Mouse (Mus musculus) layer of hippocampus, adult 9-11 months (tissue): ENCODE results near the gene Krt87.
A peak's percentile ranks its signal among the peaks of the same experiment; 100 is the strongest.

ENCODE experiments used
- DNase-seq: peaks from one replicate; pipeline ENCODE4 v3.0.0; 2022

Krt87 gene

DNA sequence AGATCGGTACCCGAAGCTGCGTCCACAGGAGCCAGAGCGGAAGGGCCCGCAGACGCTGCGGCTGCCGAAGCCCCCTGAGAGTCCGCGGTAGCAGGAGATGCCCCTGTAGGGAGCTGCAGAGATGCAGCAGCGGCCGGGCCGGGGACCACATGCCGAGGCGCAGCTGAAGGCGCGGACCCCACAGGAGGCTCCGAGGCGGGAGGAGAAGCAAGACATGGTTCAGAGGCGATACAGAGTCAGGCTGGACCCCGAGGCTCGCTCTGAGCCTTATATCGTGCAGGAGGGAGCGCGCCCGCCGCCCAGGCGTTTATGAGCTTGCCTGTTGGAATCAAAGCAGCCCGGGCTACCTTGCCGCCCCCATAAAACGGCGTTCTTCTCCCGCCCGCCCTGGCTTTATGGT lies at the start of gene Krt87:
TSS of gene Krt87 (minus strand) at position 250 of the 400 bp plus-strand sequence.
- no peak for DNase-seq

DNA sequence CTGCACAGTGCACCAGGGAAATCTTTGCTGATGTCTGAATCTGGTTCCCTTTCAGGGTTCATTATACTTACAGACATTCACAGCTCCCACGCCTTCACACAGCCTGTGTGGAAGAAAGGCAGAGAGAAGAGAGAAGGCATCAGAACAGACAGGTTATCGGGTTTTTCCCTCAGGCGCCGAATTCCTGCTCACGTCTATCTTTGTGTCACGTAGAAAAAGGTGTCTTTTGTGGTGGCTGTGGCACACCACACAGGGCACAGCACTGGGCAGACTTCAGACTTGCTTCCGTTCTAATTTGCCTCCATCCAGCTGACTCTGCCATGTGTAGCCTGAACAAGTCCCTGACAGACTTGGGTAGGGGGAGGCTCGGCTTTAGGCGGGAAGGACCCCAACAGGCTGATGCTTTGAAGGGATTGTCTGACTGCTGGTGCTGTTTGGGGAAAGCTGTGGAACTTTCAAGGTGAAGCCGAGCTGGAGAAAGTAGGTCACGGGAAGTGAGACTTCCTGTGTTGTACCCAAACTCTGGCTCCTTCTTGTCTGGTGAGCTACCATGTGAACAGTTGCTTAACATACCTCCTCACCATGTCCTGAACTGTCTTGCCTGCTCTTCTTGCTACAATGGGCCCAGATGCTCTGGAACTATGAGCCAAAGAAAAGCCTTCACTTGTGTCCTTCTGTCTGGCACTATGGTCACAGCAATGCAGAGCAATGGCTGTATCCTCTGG lies 47.5 kb upstream of the Krt87 start:
- peak; percentile 19 for DNase-seq

DNA sequence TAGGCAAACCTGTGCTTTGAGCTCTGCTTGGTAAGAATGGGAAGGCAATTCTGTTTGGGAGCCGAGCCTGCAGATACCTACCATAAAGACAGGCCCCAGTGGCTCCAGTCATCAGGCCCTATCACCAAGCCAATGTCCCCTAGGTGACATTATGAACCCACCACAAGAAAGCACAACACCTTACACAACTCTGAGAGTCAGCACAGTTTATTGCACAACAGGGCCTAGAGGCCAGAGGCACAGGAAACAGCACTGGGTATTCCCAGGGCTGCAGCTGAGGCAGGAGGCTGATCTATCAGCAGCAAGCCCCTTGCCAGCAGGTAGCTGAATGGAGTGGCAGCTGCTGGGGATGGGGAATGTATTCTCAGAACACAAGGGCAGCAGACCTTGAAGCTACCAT lies 46.3 kb upstream of the Krt87 start:
- no peak for DNase-seq

DNA sequence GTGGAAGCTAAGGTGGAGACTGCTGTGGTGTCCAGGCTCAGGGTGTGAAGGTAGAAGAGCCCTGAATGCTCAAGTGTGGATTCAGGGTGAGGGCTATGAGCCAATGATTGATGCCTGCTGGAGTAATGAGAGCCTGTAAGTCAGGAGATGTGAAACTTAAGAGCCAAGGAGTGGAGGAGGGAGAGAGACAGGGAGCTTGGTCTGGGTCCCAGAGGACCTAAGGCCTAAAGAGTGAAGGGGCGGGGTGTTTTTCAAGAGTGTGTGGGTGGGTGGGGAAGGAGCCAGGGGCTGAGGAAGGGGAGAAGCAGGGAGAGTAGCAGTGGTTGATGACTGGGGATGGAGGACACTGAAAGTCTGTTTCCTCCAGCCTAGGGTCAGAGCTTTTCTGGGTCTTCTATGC lies 45.0 kb upstream of the Krt87 start:
- no peak for DNase-seq

DNA sequence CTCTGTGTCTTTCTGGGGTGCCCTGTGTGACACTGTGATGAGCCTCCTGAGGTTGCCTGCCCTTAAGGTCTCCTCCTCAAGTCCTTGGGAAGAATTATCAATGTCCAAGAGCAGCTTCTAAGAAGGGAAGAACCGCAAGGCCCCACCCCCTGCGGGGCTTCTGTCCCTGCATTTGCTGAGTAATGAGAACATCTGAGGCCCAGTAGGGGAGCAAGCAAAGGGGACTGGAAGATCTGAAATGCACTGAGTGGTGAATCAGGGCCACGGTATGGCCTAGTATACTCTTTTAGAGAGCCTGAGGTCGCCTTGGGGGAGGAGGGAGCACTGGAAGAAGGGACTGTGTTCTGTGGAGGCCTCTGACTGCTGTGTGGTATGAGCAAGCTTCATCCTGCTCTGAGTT lies 43.5 kb upstream of the Krt87 start:
- DNase-seq, result no peak

DNA sequence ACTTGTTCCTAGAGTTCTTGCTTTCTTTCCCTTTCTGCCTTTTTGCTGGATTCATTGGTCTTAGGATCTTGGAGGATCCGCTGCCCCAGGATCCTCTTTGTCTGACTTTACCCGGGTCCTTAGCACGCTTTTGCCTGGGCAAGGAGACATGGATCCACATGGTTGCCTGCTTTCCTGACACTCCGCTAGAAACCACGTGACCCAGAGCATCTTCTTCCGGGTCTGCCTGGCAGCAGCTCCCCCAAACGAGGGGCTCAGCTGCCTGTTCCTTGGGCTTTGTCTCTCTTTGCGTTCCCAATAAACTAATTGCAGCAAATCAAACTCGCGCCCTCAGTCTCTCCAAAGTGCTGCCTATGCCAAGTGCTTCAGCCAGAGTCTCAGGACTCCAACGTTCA lies 41.1 kb upstream of the Krt87 start:
- no peak for DNase-seq

DNA sequence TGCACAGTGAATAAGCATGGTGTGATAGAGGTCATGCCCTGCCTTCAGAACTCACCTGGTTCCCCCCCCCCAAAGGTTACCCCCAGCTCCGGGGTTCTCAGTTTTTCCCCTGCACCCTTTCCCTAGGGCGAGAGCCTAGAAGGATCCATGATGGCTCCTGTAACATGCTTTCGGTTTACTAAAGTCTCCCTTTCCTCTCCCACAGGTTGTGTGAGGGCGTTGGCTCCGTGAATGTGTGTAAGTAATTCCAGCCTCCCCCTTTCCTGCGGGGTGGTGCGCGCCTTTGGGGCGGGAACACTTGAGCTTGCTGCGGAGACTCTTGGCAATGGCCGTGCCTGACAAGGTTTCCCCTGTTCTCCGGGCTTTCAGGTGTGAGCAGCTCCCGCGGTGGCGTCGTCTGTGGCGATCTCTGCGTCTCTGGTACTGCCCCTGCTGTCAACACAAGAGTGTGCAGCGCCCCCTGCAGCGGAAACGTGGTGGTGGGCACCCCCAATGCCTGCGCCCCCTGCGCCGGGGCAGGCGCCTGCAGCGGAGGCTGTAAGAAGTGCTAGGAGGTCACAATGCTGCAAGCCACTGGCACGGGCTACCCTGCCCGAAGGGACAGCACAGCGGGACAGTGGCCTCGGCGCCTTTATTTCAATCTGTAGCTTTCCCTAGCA lies 40.5 kb upstream of the Krt87 start:
- peak; percentile 28 for DNase-seq

DNA sequence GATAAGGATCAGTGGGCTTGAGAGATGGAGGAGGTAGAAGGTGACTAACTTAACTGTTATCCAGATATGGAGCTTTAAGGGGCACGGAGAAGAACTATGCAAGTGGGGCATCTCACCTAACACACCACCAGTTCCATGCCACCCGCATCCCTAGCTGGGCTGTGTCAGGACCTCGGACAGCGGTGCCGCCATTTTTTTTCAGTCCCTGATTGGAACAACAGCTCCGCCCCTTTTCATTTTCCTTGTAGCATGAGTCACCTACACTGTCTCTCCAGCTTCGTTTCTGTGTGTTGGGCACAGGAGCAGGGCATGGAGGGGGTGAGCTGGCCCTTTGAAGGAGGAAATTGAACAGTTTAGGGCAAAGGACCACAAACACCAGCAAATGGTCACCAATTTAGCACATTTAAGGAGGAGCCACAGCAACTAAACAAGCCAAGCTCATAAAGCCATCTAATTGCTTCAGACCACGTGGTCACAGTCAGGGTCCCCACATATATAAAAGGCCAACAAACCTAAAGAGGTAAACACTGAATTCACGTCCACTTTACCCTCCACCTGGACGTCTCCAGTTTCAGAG lies 34.4 kb upstream of the Krt87 start, which contains the start of gene Krt86:
TSS of gene Krt86 (plus strand) at position 527 of the 577 bp plus-strand sequence.
- no peak for DNase-seq

DNA sequence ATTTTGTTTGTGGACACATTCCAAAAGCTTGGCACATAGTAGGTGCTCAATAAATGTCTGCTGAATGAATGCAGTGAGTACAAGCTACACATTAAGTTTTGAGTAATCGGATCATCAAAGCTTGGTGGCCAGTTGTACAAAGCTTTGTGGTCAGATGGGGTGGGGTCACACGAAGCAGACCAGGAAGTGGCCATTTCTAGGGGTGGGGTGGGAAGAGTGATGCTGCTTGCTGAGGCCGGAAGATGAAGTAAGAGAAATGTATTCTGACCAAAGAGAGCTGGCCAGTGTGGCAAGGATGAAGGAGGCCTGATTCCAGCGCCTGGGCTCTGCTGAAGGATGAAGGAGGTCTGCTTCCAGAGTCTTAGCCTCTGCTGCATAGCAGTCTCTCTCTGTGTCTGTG lies 30.5 kb upstream of the Krt87 start:
- no peak for DNase-seq

DNA sequence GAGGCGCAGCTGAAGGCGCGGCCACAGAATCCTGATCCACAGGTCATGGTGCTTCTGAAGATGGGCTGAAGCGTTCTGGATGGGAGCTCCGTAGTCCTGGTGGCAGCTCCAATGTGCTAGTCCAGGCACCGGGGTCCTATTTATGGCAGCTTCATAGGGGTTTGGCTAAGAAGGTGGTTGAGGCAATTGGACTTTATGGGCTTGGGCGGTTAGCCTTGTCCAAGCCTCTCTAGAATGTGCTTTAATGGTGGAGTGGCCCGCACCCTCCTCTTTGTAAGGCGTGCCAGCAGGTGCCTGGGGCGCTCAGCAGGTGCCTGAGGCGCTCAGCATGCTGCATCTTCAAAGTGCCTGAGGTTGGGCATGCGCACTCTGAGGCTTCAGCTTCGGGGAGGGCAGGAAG lies 25.0 kb upstream of the Krt87 start, which contains the start of gene Krt81:
TSS of gene Krt81 (minus strand) at position 101 of the 400 bp plus-strand sequence.
- no peak for DNase-seq

DNA sequence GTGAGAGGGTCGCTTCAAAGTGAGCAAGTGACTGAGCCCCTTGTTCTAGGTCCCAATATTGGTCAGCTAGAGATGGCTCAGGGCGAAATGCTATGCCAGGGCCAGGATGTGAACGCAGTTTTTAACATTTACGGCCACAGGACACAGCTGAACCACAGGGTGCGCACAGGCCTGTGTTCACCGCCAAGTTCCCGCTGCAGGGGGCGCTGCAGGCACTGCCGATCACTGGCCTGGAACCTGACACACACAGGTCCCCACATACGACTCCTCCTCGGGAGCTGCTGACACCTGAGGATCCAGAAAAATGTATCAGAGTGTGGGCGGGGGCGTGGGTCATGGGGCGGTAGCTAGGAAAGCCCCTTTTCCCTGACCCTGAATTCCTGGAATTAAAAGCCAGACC lies 20.7 kb upstream of the Krt87 start:
- no peak for DNase-seq

DNA sequence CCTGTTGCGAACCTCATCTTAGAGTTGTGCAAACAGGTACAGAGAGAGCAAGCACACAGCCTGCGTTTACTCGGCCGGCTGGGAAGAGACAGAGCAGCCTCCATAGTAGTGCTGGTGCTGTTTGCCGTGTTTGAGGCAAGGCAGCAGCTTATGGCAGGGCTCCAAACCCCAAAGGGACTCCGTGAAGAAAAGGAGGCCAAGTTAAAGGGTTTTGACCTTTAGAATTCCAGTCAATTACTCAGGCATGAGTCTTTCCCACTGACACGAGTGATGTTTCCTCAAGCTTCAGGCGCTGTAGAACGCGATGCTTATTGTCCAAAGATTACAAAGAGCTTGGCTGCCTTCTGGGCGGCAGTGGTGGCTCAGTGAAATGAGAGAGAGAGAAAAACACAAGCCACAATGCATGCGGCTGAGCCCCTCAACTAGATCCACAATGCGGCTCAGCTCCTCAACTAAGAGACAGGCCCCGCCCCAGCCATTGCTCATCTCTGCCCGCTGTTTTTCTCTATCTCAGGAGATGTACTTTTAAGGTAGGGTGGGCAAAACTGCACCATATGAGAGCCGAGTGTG lies 19.8 kb upstream of the Krt87 start:
- DNase-seq, result no peak

DNA sequence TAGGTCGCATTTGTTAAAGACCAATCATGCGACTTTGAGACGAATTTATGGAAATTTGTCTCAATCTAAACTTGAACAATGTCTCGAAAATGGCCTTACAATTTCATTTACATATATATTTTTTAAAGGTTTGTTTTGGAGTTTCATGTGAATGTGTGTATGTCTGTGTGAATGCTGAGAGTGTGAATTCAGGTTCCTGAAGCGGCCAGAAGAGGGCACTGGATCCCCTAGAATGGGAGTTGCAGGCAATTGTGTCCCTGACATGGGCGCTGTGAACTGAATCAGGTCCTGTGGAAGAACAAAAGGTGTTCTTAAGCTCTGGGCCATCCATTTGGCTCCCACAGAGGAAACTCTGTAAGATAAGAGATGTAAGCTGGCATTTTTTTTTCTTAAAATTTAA lies 17.3 kb upstream of the Krt87 start:
- DNase-seq, result no peak

DNA sequence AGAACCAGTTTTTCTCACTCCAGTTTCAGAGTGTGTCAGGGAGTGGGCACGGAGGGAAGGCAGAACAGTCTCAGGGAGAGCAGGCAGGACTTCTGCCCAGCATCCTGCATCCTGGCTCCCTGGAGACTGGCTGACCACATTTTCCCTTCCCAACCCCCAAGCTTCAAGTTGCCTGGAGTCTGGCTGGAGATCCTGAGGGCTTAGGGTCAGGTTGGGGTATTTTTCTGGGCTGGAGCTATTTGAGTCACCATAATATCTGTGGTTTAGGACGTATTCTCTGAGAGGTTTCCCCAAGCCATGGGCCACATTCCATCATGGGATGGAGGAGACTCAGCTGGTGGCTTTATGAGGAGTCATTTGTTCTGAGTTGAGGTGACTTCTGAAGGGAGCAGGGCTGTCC lies 16.7 kb upstream of the Krt87 start:
- no peak for DNase-seq

DNA sequence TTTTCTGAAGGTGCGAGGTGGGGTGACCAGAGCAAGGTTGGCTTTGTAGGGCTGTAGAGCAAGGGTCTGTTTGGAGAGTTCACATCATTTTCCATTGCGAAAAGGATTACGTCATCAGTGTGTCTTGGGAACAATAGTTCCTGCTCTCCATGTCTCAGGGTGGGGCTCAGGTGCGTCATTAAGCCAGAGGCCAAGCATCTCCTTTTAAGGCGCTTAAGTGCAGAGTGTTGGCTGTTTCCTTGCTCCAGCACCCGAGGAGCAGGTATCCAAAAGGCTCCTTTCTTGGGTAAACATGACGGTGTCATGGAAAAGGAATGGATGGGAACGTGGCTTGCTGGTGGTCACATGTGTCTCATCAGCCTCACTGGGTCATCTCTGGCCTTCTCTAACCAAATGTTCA lies 16.2 kb upstream of the Krt87 start:
- no peak for DNase-seq

DNA sequence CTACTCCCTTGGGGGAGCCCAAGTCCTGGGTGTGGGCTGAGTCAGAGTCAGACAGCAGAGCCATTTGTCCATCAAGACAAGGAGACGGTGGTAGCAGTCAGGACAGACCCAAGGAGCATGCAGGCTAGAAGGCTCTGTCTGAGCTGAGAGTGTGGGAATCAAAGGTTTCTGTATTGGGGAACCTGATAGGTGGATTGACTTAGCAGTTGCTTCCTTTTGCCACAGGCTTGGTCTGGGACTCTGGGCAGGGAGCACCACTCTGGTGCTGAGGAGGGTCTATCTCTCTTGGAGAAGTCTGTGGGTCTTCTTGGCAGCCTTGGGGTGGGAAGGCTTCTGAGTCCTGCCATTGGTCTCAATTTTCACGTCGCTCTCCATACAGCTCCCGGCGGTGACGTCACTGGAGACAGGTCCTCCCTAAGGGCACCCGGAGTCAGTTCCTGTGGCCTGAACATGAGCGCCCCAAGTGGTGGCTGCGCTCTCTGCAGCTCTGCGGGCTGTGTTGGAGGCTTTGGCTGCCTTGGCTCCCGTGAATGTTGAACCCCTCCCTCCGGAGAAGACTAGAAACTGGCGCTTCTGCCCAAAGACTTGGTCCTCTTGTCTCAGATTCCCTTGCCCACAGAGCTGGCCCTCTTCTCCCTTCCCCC lies 14.6 kb upstream of the Krt87 start:
- DNase-seq, result peak; percentile 71

DNA sequence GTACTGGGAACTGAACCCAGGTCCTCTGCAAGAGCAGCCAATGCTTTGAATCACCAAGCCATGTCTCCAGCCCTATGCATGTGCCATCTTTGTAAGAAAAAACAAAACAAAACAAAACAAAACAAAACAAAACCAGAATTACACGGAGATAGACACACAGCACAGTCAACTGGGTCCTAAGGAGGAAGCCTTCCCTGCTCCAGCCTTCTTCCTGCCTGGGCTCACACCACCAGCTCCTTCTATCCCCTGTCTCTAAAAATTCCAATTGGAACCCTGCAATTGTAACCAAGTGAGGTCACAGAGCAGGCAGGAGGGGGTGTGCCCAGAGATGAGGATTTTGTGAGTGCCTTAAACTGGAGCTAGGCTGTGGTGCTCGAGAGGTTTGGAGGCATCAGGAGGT lies 8.8 kb upstream of the Krt87 start, which contains the start of gene Krt88:
TSS of gene Krt88 (plus strand) at position 301 of the 400 bp plus-strand sequence.
- no peak for DNase-seq

DNA sequence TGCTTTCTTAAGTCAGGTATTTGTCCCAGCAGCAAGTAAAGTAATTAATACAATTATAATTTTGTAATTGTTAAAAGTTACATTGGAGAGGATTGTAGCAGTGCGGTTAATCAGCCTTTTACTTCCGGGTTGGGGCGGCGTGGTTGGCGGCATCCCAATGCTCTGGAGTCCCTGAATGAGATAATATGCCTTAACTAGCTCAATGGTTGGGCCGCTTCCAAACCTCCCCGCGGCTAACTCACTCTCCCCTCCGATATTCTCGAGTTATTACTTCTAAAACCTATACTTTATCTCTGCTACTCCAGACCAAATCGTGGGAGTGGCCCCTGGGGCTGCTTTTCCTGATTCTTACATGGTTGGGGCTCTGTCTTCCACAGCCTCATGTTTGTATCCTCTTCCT lies 8.0 kb upstream of the Krt87 start:
- no peak for DNase-seq

DNA sequence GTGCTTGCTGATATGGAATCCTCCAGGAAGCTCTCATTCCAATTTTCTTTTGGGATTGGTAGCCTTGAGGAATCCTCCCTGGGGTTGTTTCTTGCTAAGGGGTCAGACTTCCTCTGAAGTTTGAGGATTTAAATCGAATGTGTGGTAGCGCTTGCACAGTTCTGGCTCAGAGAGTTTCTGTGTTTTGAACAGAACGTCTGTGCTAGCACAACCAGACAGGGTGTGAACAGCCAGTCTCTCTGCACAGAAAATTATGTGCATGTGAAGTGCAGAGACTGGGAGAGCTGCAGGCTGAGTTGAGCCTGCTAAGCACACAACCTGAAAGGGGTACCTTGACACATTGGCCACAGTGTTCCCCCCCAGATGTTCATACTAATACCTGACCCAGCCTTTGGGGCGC lies 2.2 kb upstream of the Krt87 start:
- peak; percentile 48 for DNase-seq

DNA sequence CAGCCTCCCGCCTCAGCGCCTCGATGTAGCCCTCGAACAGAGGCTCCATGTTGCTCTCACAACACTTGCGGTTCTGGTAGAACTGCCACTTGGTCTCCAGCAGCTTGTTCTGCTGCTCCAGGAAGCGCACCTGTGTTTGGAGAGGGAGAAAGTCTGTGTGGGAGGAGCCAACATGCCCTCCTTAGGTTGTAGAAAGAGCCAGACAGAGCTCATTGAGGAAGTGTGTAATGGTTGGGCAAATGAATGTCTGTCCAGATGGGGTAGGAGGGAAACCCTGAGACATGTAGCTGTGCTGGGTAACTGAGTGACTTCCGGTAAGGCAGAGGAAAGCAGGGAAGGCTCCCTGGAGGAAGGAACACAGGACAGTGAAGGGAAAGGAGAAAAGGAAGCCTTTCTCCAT lies 2.0 kb downstream of the Krt87 start:
- DNase-seq, result no peak

DNA sequence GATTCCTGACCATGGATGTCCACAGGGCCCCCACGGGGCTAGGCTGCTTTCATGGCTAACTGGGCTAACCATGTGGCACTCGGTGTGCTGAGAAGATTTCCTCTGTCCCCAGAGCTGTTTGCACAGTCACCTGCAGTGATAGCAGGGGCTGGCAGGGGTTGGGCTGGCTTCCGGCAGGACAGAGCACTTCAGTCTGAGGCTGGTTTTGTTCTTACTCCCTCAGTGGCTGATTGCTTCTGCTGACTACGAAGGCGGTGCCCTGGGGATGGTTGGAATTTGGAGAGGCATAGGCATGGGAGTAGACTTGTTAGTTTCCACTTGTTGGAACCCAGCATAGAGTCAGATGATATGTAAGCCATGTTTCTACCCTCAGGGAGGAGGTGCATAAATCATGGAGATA lies 13.7 kb downstream of the Krt87 start:
- no peak for DNase-seq

DNA sequence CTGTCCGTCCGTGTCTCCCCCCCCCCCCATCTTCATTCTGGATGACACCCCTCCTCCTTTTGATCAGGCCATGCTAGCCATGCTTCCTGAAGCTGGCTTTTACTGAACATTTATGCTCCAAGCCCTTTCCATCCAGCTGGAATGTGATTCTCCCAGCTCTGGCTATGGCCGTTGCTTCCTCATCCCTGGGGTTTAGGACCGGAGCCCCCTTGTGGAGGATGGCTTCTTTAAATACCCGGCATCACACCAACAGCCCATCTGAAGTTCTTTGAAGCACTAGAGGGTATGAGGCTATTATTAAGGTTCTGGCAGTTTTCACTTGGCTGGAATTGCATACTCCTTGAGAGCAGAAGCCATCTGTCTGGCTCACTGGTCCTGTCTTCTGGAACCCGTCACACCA lies 17.7 kb downstream of the Krt87 start:
- no peak for DNase-seq

DNA sequence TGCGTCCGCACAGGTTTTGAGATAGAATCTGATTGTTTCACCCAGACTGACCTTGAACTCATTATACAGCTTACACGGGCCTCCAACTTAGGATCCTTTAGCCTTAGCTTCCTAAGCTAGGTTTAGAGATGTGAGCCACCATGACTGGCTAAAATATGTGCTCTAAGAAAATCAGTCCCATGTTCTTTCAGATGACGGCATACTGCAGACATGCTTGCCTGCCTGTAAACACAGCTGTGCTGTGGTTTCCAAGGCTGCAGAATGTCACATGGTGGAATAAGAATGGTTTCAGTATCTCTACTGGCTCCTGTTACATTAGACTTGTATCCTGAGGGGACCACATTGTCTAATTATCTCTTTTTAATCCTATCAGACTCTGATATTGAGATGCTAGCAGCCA lies 19.7 kb downstream of the Krt87 start:
- DNase-seq, result peak; percentile 15
